Mouse (Mus musculus) thymus, adult 2 months (tissue): ENCODE data around the gene Aarsd1.

Experiments
- CTCF ChIP-seq: fragments of 200-500 bp; IDR thresholded peaks from 2 replicates; pipeline ENCODE4 v1.5.1; 2012; ENCODE audit warnings: mild to moderate bottlenecking, control low read depth, low read length, moderate library complexity, borderline replicate concordance; ENCODE audit not compliant: control insufficient read depth, poor library complexity, insufficient read depth; ENCODE audit errors: extremely low read depth
- POLR2A ChIP-seq: fragments of 200-500 bp; IDR thresholded peaks from 2 replicates; pipeline ENCODE4 v1.6.1; 2012; ENCODE audit warnings: mild to moderate bottlenecking, low read length, control low read depth, moderate library complexity; ENCODE audit not compliant: control insufficient read depth, poor library complexity, insufficient read depth; ENCODE audit errors: extremely low read depth

DNA sequence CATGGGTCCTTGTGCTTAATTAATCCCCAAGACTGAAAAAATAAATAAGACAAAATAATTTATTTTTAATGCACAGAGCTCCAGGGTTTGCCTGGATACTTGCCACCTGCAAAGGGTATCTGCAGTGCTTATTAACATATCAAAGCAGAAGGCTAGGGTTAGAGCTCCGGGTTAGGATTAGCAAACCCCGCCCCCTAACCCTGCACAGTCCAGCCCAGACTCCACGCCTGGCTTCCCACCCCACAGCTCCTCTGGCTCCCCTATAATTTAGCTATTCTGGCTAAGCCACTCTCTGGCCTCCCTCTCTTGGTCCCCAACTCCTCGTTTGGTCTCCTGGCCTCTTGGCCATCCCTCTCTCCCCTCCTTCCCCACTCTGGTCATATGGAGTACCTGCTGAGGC is 35.6 kb downstream of the Aarsd1 start:
- TF ChIP-seq CTCF, result no peak
- no peak for TF ChIP-seq POLR2A
